ENCODE assay signal across 18 mouse cellular contexts in genomic region chr12:73038441-73038991, GRCm38 (mm10). TPM values are rescaled to one million over a fixed set of nuclear protein-coding genes. Genes with fewer than 3 reads are reported as not detected.
DNase-seq lines count a peak whose midpoint lies in the region; ATAC-seq lines count a peak whose summit lies in the region.
"Had no signal": no experiment of that assay in that cellular context is flagged by ENCODE, and none has a peak within 500 bp of the region (broad histone marks: within the 10 kb centered on the region; RNA-seq: fewer than 3 reads in every experiment).

No protein-coding gene starts in this region.

- H3K4me1 ChIP-seq in megakaryocyte, embryonic 14.5 days, result peaks cover 60% of the 10 kb centered on the region
- H3K4me1 ChIP-seq in embryonic facial prominence, embryonic 14.5 days (ENCODE audit: control insufficient read depth, insufficient read depth, low read length), result peaks cover 32% of the 10 kb centered on the region
- peaks cover 8% of the 10 kb centered on the region; the same call in 1 of the 2 replicates for H3K4me1 ChIP-seq in neural tube, embryonic 11.5 days (ENCODE audit: control insufficient read depth, insufficient read depth, low read length)
- H3K4me1 ChIP-seq: liver, embryonic 15.5 days had no signal

- H3K4me3 ChIP-seq in megakaryocyte, embryonic 14.5 days (replicated peaks), result peak overlapping the region; percentile 74
- peak overlapping the region; percentile 86 for H3K4me3 ChIP-seq in embryonic facial prominence, embryonic 14.5 days (ENCODE audit: low read depth, low read length)
- H3K4me3 ChIP-seq in neural tube, embryonic 11.5 days (ENCODE audit: low read depth, low read length), result no peak overlapping the region
- H3K4me3 ChIP-seq: forebrain, embryonic 13.5 days; liver, embryonic 15.5 days; stomach, embryonic 15.5 days had no signal

- peak; percentile 61 for DNase-seq in gastrocnemius, adult 18-20 months (ENCODE audit: low spot score)
- DNase-seq in gastrocnemius, postnatal 4 days (ENCODE audit: low spot score in 2 of 2), result no peak
- peak; percentile 68 for DNase-seq in embryonic facial prominence, embryonic 14.5 days (ENCODE audit: low spot score)
- no peak for DNase-seq in neural tube, embryonic 11.5 days (ENCODE audit: low spot score)
- no peak for DNase-seq in right cerebral cortex, postnatal 10 days (ENCODE audit: low spot score in 2 of 2)
- DNase-seq in cerebellum, adult 9-11 months, result no peak
- DNase-seq: B cell, adult 2 months; cerebellum, adult 18-20 months; heart, postnatal 36 days; kidney, postnatal 36 days; lung, postnatal 10 days had no signal

- peak overlapping the region; percentile 97 for H3K9ac ChIP-seq in embryonic facial prominence, embryonic 14.5 days (ENCODE audit: low read depth, low read length)
- H3K9ac ChIP-seq in neural tube, embryonic 11.5 days (ENCODE audit: low read length), result no peak overlapping the region
- H3K9ac ChIP-seq: forebrain, embryonic 13.5 days; liver, embryonic 15.5 days; stomach, embryonic 15.5 days had no signal

- H3K9me3 ChIP-seq in megakaryocyte, embryonic 14.5 days, result 0 out of 2 replicates have a peak, but pooled peaks cover 2% of the 10 kb centered on the region
- no peaks in the 10 kb centered on the region for H3K9me3 ChIP-seq in embryonic facial prominence, embryonic 14.5 days (ENCODE audit: control insufficient read depth, low read length)
- no peaks in the 10 kb centered on the region for H3K9me3 ChIP-seq in neural tube, embryonic 11.5 days (ENCODE audit: control insufficient read depth, low read length)
- H3K9me3 ChIP-seq: forebrain, embryonic 13.5 days; liver, embryonic 15.5 days; midbrain, embryonic 10.5 days; stomach, embryonic 15.5 days had no signal

- peaks cover 91% of the 10 kb centered on the region for H3K27me3 ChIP-seq in megakaryocyte, embryonic 14.5 days (replicated peaks)
- peaks cover 39% of the 10 kb centered on the region for H3K27me3 ChIP-seq in embryonic facial prominence, embryonic 14.5 days (replicated peaks; ENCODE audit: control insufficient read depth, insufficient read depth, low read length)
- H3K27me3 ChIP-seq in neural tube, embryonic 11.5 days (ENCODE audit: control insufficient read depth, insufficient read depth, low read length), result peaks cover 86% of the 10 kb centered on the region

- 19% methylated on average over 12 of the region's 12 CpGs for WGBS in embryonic facial prominence, embryonic 14.5 days
- 1% methylated on average over 12 of the region's 12 CpGs for WGBS in neural tube, embryonic 11.5 days

- peak overlapping the region; percentile 89 for H3K27ac ChIP-seq in embryonic facial prominence, embryonic 14.5 days (replicated peaks; ENCODE audit: low read depth, low read length)
- no peak overlapping the region for H3K27ac ChIP-seq in neural tube, embryonic 11.5 days (ENCODE audit: low read depth, low read length)
- H3K27ac ChIP-seq: forebrain, embryonic 13.5 days; liver, embryonic 15.5 days; midbrain, embryonic 10.5 days; stomach, embryonic 15.5 days had no signal

- H3K4me2 ChIP-seq in embryonic facial prominence, embryonic 14.5 days (ENCODE audit: low read depth, low read length), result peak overlapping the region; percentile 70
- H3K4me2 ChIP-seq in neural tube, embryonic 11.5 days (ENCODE audit: low read depth), result peak overlapping the region; percentile 35; the same call in 1 of the 2 replicates
- H3K4me2 ChIP-seq: forebrain, embryonic 13.5 days; liver, embryonic 15.5 days; stomach, embryonic 15.5 days had no signal

- ATAC-seq in megakaryocyte, adult 5-6 weeks (ENCODE audit: poor library complexity, severe bottlenecking), result no peak
- ATAC-seq in embryonic facial prominence, embryonic 14.5 days (ENCODE audit: low read depth), result no peak
- ATAC-seq in neural tube, embryonic 11.5 days (ENCODE audit: insufficient read depth, low FRiP score, low TSS enrichment), result no peak
- ATAC-seq: forebrain, embryonic 13.5 days; intestine, postnatal 0 days had no signal

- H3K36me3 ChIP-seq in megakaryocyte, embryonic 14.5 days (replicated peaks; ENCODE audit: low read length), result no peaks in the 10 kb centered on the region
- peaks cover 27% of the 10 kb centered on the region; the same call in 1 of the 2 replicates for H3K36me3 ChIP-seq in embryonic facial prominence, embryonic 14.5 days (ENCODE audit: control insufficient read depth, insufficient read depth, low read length)
- H3K36me3 ChIP-seq in neural tube, embryonic 11.5 days (ENCODE audit: control insufficient read depth, insufficient read depth, low read length), result no peaks in the 10 kb centered on the region
- H3K36me3 ChIP-seq: liver, embryonic 15.5 days; midbrain, embryonic 10.5 days; stomach, embryonic 15.5 days had no signal

RNA-seq across cellular contexts. Expression of gene Six1, which starts 15.2 kb away (rescaled TPM):
- total RNA-seq in gastrocnemius, adult 18-20 months (2021), result 10 to 100 TPM; 68.5 to 72.6 TPM
- 10 to 100 TPM; 51.0 to 60.8 TPM for total RNA-seq in gastrocnemius, postnatal 4 days (2021)
- polyA plus RNA-seq in megakaryocyte, embryonic 14.5 days (2012; ENCODE audit: insufficient read depth, low replicate concordance), result 2.6 and 8.1 TPM in 2 replicates
- total RNA-seq in megakaryocyte, adult 5-6 weeks (2015), result 0.04 and 0.11 TPM in 2 replicates
- total RNA-seq in megakaryocyte, adult 5-6 weeks (2017), result not detected in 2 replicates
- polyA plus RNA-seq in embryonic facial prominence, embryonic 14.5 days (2014; fragmentation: Nextera tagmentation; extraction: Ambion mirVana), result 46.5 and 53.9 TPM in 2 replicates
- polyA plus RNA-seq in neural tube, embryonic 11.5 days (2014; fragmentation: Nextera tagmentation; extraction: Ambion mirVana), result 32.7 and 34.9 TPM in 2 replicates
- polyA plus RNA-seq: intestine, postnatal 0 days had no signal

Comparison
In these comparisons a context has a peak if more than half of its experiments do, and no peak if none do; other contexts are left out.
1. DNase-seq: peak in gastrocnemius, adult 18-20 months (single experiment) and embryonic facial prominence, embryonic 14.5 days (single experiment); none in gastrocnemius, postnatal 4 days (0 of 2), neural tube, embryonic 11.5 days (single experiment), right cerebral cortex, postnatal 10 days (0 of 2) and cerebellum, adult 9-11 months (single experiment).
2. RNA of gene Six1, which starts 15.2 kb away (total RNA-seq): 68.5 to 72.6 TPM in gastrocnemius, adult 18-20 months and 51.0 to 60.8 TPM in gastrocnemius, postnatal 4 days; 0.04 to 0.11 TPM in megakaryocyte, adult 5-6 weeks; every median in the first group is over 10 times any median in the second.